Mouse (Mus musculus): ENCODE measurements at regions not wholly inside any gene's neighbourhood (a gene's known extent, or its start where the extent isn't known, plus 50 kb on each side); places are given as distances from the start of the nearest gene placed in this dataset.

GRCm38 (mm10) chr11:20958233-20958632 lies 127.4 kb upstream of the Lgalsl start:
- TF ChIP-seq MAX (IDR thresholded peaks at IDR 0.05) (no peak), CEBPB (IDR thresholded peaks at IDR 0.05; ENCODE audit: low read depth) (no peak), MYOG (IDR thresholded peaks at IDR 0.05; ENCODE audit: control insufficient read depth, extremely low read depth, insufficient read length) (no peak), FOSL1 (IDR thresholded peaks at IDR 0.05; ENCODE audit: insufficient read depth, low read length, poor library complexity, severe bottlenecking) (no peak), USF1 (IDR thresholded peaks at IDR 0.05; ENCODE audit: low read depth) (no peak), CTCF (IDR thresholded peaks at IDR 0.05; ENCODE audit: control insufficient read depth, insufficient read depth, insufficient read length) (no peak), MYOD1 (IDR thresholded peaks at IDR 0.05; ENCODE audit: control insufficient read depth, insufficient read length, low read depth) (no peak)

DNA sequence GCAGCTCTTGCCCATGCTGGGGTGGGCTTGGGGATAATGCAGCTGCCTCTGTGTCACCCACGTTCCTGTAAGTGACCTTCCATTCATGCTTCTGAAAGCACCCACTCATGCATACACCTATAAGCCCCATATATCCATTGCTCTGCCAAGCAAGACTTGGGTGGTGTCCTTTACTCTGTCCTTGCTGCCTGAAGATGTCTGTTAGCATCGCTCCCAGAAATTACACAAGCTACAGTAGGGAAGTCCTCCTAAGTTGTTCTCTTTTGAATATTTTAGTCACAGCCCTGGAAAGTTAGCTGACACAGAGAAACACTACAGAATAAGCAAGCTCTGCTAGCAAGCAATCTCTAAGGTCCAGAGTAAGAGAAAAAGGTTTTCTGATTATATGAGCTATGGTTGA lies 129.2 kb upstream of the Lgalsl start:
- Histone ChIP-seq H3K79me3 (ENCODE audit: low read depth) (no peaks in the 10 kb centered on the region), H3K79me2 (ENCODE audit: control insufficient read depth, insufficient read depth) (no peaks in the 10 kb centered on the region), H3K36me3 (ENCODE audit: control insufficient read depth, insufficient read depth) (no peaks in the 10 kb centered on the region), H3K27me3 (ENCODE audit: control insufficient read depth, insufficient read depth, insufficient read length) (no peaks in the 10 kb centered on the region), H3K4me3 (ENCODE audit: insufficient read depth, poor library complexity, severe bottlenecking) (no peak overlapping the region), H3ac (ENCODE audit: control insufficient read depth, insufficient read length, low read depth) (no peak overlapping the region)
- TF ChIP-seq MYOD1 (IDR thresholded peaks at IDR 0.05; ENCODE audit: control insufficient read depth, insufficient read length, low read depth): no peak
- no peak for TF ChIP-seq FOSL1 (IDR thresholded peaks at IDR 0.05; ENCODE audit: insufficient read depth, low read length, poor library complexity, severe bottlenecking)
- TF ChIP-seq MAX (IDR thresholded peaks at IDR 0.05): no peak
- no peak for TF ChIP-seq CTCF (IDR thresholded peaks at IDR 0.05; ENCODE audit: control insufficient read depth, insufficient read depth, insufficient read length)
- TF ChIP-seq MYOG (IDR thresholded peaks at IDR 0.05; ENCODE audit: control insufficient read depth, extremely low read depth, insufficient read length): no peak
- TF ChIP-seq CEBPB (IDR thresholded peaks at IDR 0.05; ENCODE audit: low read depth): no peak
- no peak for TF ChIP-seq USF1 (IDR thresholded peaks at IDR 0.05; ENCODE audit: low read depth)

More at GRCm38 (mm10) chr11:20958233-20958632, 127.4 kb upstream of the Lgalsl start:
- H3K27me3 ChIP-seq (ENCODE audit: control insufficient read depth, insufficient read depth, insufficient read length): no peaks in the 10 kb centered on the region
- H3K4me3 ChIP-seq (ENCODE audit: insufficient read depth, poor library complexity, severe bottlenecking): no peak overlapping the region
- H3K36me3 ChIP-seq (ENCODE audit: control insufficient read depth, insufficient read depth): no peaks in the 10 kb centered on the region
- no peak overlapping the region for H3ac ChIP-seq (ENCODE audit: control insufficient read depth, insufficient read length, low read depth)
- H3K79me2 ChIP-seq (ENCODE audit: control insufficient read depth, insufficient read depth): no peaks in the 10 kb centered on the region
- no peaks in the 10 kb centered on the region for H3K79me3 ChIP-seq (ENCODE audit: low read depth)

GRCm38 (mm10) chr11:20960750-20961149 lies 129.9 kb upstream of the Lgalsl start:
- Histone ChIP-seq H3K79me2 (ENCODE audit: control insufficient read depth, insufficient read depth) (no peaks in the 10 kb centered on the region), H3K27me3 (ENCODE audit: control insufficient read depth, insufficient read depth, insufficient read length) (no peaks in the 10 kb centered on the region), H3K36me3 (ENCODE audit: control insufficient read depth, insufficient read depth) (no peaks in the 10 kb centered on the region), H3K79me3 (ENCODE audit: low read depth) (no peaks in the 10 kb centered on the region), H3K4me3 (ENCODE audit: insufficient read depth, poor library complexity, severe bottlenecking) (no peak overlapping the region), H3ac (ENCODE audit: control insufficient read depth, insufficient read length, low read depth) (no peak overlapping the region)
- no peak for TF ChIP-seq CTCF (IDR thresholded peaks at IDR 0.05; ENCODE audit: control insufficient read depth, insufficient read depth, insufficient read length)
- no peak for TF ChIP-seq MYOG (IDR thresholded peaks at IDR 0.05; ENCODE audit: control insufficient read depth, extremely low read depth, insufficient read length)
- TF ChIP-seq MYOD1 (IDR thresholded peaks at IDR 0.05; ENCODE audit: control insufficient read depth, insufficient read length, low read depth): no peak
- no peak for TF ChIP-seq USF1 (IDR thresholded peaks at IDR 0.05; ENCODE audit: low read depth)
- TF ChIP-seq FOSL1 (IDR thresholded peaks at IDR 0.05; ENCODE audit: insufficient read depth, low read length, poor library complexity, severe bottlenecking): no peak
- no peak for TF ChIP-seq MAX (IDR thresholded peaks at IDR 0.05)
- no peak for TF ChIP-seq CEBPB (IDR thresholded peaks at IDR 0.05; ENCODE audit: low read depth)

GRCm38 (mm10) chr11:20961626-20962025 lies 129.5 kb upstream of the Peli1 start:
- Histone ChIP-seq H3K27me3 (ENCODE audit: control insufficient read depth, insufficient read depth, insufficient read length) (no peaks in the 10 kb centered on the region), H3K36me3 (ENCODE audit: control insufficient read depth, insufficient read depth) (no peaks in the 10 kb centered on the region), H3K4me3 (ENCODE audit: insufficient read depth, poor library complexity, severe bottlenecking) (no peak overlapping the region), H3ac (ENCODE audit: control insufficient read depth, insufficient read length, low read depth) (no peak overlapping the region), H3K79me2 (ENCODE audit: control insufficient read depth, insufficient read depth) (no peaks in the 10 kb centered on the region), H3K79me3 (ENCODE audit: low read depth) (no peaks in the 10 kb centered on the region)
- TF ChIP-seq MAX (IDR thresholded peaks at IDR 0.05) (no peak), MYOG (IDR thresholded peaks at IDR 0.05; ENCODE audit: control insufficient read depth, extremely low read depth, insufficient read length) (no peak), FOSL1 (IDR thresholded peaks at IDR 0.05; ENCODE audit: insufficient read depth, low read length, poor library complexity, severe bottlenecking) (no peak), MYOD1 (IDR thresholded peaks at IDR 0.05; ENCODE audit: control insufficient read depth, insufficient read length, low read depth) (no peak), CEBPB (IDR thresholded peaks at IDR 0.05; ENCODE audit: low read depth) (no peak), CTCF (IDR thresholded peaks at IDR 0.05; ENCODE audit: control insufficient read depth, insufficient read depth, insufficient read length) (no peak), USF1 (IDR thresholded peaks at IDR 0.05; ENCODE audit: low read depth) (no peak)

- Histone ChIP-seq H3ac (ENCODE audit: control insufficient read depth, insufficient read length, low read depth) (no peak overlapping the region), H3K36me3 (ENCODE audit: control insufficient read depth, insufficient read depth) (no peaks in the 10 kb centered on the region), H3K79me3 (ENCODE audit: low read depth) (no peaks in the 10 kb centered on the region), H3K79me2 (ENCODE audit: control insufficient read depth, insufficient read depth) (no peaks in the 10 kb centered on the region), H3K27me3 (ENCODE audit: control insufficient read depth, insufficient read depth, insufficient read length) (no peaks in the 10 kb centered on the region), H3K4me3 (ENCODE audit: insufficient read depth, poor library complexity, severe bottlenecking) (no peak overlapping the region)
- TF ChIP-seq USF1 (IDR thresholded peaks at IDR 0.05; ENCODE audit: low read depth) (no peak), MAX (IDR thresholded peaks at IDR 0.05) (no peak), MYOG (IDR thresholded peaks at IDR 0.05; ENCODE audit: control insufficient read depth, extremely low read depth, insufficient read length) (no peak), MYOD1 (IDR thresholded peaks at IDR 0.05; ENCODE audit: control insufficient read depth, insufficient read length, low read depth) (no peak), FOSL1 (IDR thresholded peaks at IDR 0.05; ENCODE audit: insufficient read depth, low read length, poor library complexity, severe bottlenecking) (no peak), CEBPB (IDR thresholded peaks at IDR 0.05; ENCODE audit: low read depth) (no peak), CTCF (IDR thresholded peaks at IDR 0.05; ENCODE audit: control insufficient read depth, insufficient read depth, insufficient read length) (no peak)
Observed at GRCm38 (mm10) chr11:20965575-20966239, 125.4 kb upstream of the Peli1 start.

Data from C2C12 (cell line).